Mouse (Mus musculus) macrophage (primary cell): Measurements from ENCODE around the gene Inpp5f. TPM values are rescaled to one million over a fixed set of nuclear protein-coding genes. Genes with fewer than 3 reads are reported as not detected.
"Not testable (repeated sequence)": the region's sequence is repeated elsewhere in the genome, so short reads cannot be mapped to it uniquely, and the experiment has no call there.

ENCODE experiments used
- H3K27ac ChIP-seq: fragments of 350-480 bp; formaldehyde crosslinking; 2 replicates; pipeline ENCODE4 v1.9.0; 2021
- H3K36me3 ChIP-seq: fragments of 350-480 bp; formaldehyde crosslinking; 2 replicates; pipeline ENCODE4 v1.9.0; 2021; ENCODE audit errors: inconsistent target
- H3K4me3 ChIP-seq: fragments of 350-480 bp; formaldehyde crosslinking; 2 replicates; pipeline ENCODE4 v1.9.0; 2021; ENCODE audit errors: inconsistent target
- H3K79me2 ChIP-seq: fragments of 350-480 bp; formaldehyde crosslinking; 2 replicates; pipeline ENCODE4 v1.9.0; 2021; ENCODE audit errors: inconsistent target
- WGBS: methylation state at CpG from one replicate; pipeline ENCODE4 v1.1.7; 2026; ENCODE audit warnings: inconsistent platforms; ENCODE audit not compliant: missing documents; 5-methylcytosine and 5-hydroxymethylcytosine counted together
- polyA plus RNA-seq: library from polyadenylated mRNA; stranded (reverse); fragments of 250-400 nt; gene quantifications from 3 replicates; pipeline ENCODE4 v1.2.4, GENCODE M21; 2018; ENCODE audit warnings: inconsistent platforms
- total RNA-seq, 78 experiments: library from RNA; depleted of rRNA; stranded (reverse); fragments of 250-400 nt; gene quantifications; 1 replicate in 9 of 78; 2 replicates in 24 of 78; 3 replicates in 43 of 78; 4 replicates in 2 of 78; pipeline ENCODE4 v1.2.4; 2018; ENCODE audit warnings: inconsistent platforms in 56 of 78

The Inpp5f gene
- total RNA-seq (2018; cell fraction: chromatin; rRNA removed): 10 to 100 TPM in 23 of 26 experiments, 1 to 10 TPM in 3; 5.7 to 75.4 (median 44.8) TPM
- total RNA-seq (2018; cell fraction: cytosol; rRNA removed): 10 to 100 TPM in 23 of 26 experiments, 1 to 10 TPM in 3; 7.5 to 18.9 (median 13.6) TPM
- total RNA-seq (2018; cell fraction: nucleus; rRNA removed): 10 to 100 TPM in 24 of 26 experiments, 1 to 10 TPM in 2; 5.5 to 46.5 (median 25.7) TPM
- 12.0 to 19.5 TPM (median 18.5 TPM) in 3 replicates for polyA plus RNA-seq

- peak within 1 kb of the TSS; percentile 52 for H3K4me3 ChIP-seq
- H3K27ac ChIP-seq: peak within 1 kb of the TSS; percentile 46
- H3K36me3 ChIP-seq: no peaks in the 10 kb centered on the region
- 2% methylated on average over 62 of the region's 68 CpGs for WGBS
- H3K79me2 ChIP-seq: peaks cover 37% of the 10 kb centered on the region
Measured at GRCm38 (mm10) chr7:128610897-128611798, at the start of gene Inpp5f. Gene Inpp5f (plus strand): TSS chr7:128611328.

DNA sequence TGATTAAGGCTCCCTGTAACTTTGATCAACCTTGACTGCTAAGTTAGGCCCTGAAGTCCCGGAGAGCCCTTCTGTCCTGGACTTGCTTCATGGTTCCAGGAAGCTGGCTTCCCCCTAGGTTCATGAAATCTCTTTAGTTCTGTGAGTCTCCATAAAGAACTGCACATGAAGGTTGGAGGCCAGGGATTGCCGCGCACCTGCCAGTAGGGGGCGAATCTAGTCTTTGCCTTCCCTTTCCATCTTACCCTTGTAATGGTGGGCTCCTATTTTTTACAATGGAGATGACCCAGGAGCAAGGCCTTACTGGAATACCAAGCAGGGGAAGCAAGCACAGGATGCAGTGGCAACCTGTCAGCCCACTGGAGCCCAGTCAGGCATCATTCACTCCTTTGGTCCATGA is 47.8 kb upstream of the Inpp5f start:
- H3K36me3 ChIP-seq: no peaks in the 10 kb centered on the region
- no peak overlapping the region for H3K27ac ChIP-seq
- no peaks in the 10 kb centered on the region for H3K79me2 ChIP-seq
- WGBS: 38% methylated on average over 4 of the region's 4 CpGs
- no peak overlapping the region for H3K4me3 ChIP-seq

DNA sequence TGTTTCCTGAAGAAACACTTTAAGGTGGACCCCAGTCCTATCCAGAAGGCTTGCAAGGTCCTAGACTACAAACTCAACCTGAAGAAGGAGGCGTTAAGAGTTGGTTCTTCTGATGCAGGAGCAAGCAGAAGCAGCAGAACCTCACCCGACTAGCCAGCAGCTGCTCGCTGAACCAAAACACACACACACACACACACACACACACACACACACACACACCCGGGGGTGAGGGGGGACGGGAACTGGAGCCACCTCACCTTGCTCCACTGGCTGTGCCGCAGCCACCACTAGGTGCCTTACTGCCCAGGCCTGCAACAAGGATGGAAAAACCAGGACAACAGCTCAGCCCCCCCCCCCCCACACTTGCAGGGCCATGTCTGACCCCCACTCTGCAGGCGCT is 44.8 kb upstream of the Inpp5f start:
- no peaks in the 10 kb centered on the region for H3K36me3 ChIP-seq
- H3K27ac ChIP-seq: no peak overlapping the region
- WGBS: 98% methylated on average over 5 of the region's 7 CpGs
- no peak overlapping the region for H3K4me3 ChIP-seq
- H3K79me2 ChIP-seq: no peaks in the 10 kb centered on the region

DNA sequence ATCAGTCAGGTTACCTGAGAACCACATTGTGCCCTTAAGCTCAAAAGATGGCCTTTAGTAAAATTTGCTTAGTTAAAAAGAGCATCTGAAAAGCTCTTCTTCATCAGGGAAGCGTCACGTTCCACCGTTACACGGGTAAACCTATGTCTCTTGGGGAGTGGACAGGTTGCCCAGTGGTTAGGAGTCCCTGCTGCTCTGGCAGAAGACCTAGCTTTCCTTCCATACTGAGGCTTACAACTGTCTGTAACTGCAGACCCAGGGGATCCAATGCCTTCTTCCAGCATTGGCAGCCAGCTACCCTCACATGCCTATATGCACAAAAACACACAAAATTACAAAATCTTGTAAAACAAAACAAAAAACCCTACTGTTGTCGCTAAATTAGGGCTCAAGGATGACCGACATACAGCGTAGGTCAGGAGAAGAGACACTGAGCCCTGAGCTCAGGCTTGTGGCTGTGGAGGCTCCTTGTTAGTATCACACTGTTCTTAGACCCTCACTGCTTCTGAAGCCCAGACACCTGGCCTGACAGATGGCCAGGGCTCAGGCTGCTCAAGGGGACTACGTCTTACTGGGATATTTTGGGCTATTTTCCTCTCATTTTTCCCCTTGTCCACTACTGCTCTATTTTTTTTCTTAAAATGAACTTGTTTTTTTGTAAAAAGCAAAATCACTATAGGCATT is 43.4 kb upstream of the Inpp5f start:
- 97% methylated on average over 8 of the region's 8 CpGs for WGBS
- Histone ChIP-seq H3K4me3 (no peak overlapping the region), H3K79me2 (no peaks in the 10 kb centered on the region), H3K27ac (no peak overlapping the region), H3K36me3 (no peaks in the 10 kb centered on the region)

GRCm38 (mm10) chr7:128569429-128569828 is 41.7 kb upstream of the Inpp5f start:
- not testable (repeated sequence) for H3K79me2 ChIP-seq, H3K4me3 ChIP-seq, H3K27ac ChIP-seq, H3K36me3 ChIP-seq
- 90% methylated on average over 2 of the region's 2 CpGs for WGBS

DNA sequence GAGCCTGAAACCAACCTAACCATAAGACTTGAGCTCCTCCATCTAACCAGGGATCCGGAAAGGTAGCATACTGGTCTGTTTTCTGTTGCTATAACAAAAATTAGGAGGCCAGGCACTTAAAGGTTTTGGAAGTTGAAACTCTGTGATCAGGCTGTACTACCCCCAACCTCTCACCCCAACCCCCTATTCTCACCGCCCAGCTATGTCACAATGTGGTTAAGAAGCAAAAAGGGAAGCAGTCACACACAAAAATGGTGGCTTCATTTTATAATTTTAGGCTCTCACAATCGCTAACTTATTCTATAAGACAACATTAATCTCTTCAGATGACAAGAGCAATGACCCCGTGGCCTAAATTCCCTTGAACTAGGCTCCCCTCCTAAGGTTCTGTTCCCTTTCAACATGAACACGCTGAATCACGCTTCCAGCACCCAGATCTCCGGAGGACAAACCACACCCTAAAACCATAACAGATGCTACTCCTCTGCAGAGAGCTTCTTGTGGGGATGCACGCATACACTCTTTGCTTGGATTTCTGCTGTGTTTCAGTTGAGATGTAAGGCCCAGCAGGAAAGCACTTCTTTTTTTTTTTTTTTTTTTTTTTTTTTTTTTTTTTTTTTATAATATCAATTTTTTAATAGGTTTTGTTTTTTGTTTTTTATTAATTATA is 41.0 kb upstream of the Inpp5f start:
- Histone ChIP-seq H3K27ac (no peak overlapping the region), H3K36me3 (no peaks in the 10 kb centered on the region), H3K79me2 (no peaks in the 10 kb centered on the region), H3K4me3 (no peak overlapping the region)
- 30% methylated on average over 8 of the region's 8 CpGs for WGBS

DNA sequence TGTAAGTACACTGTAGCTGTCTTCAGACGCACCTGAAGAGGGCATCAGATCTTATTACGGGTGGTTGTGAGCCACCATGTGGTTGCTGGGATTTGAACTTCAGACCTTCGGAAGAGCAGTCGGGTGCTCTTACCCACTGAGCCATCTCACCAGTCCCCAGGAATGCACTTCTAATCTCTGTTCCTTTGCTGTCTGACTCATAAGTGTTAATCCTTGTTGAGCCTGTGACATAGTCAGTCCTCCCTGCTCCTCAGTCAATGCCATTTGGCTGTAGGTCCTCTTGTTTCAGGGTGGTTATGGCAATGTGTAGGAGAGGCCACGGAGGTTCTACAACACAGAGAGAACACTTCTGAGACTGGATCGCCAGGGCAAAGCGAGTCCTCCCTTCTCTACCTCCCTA is 40.5 kb upstream of the Inpp5f start:
- H3K27ac ChIP-seq, H3K79me2 ChIP-seq, H3K36me3 ChIP-seq, H3K4me3 ChIP-seq: not testable (repeated sequence)
- 92% methylated on average over 5 of the region's 7 CpGs for WGBS

DNA sequence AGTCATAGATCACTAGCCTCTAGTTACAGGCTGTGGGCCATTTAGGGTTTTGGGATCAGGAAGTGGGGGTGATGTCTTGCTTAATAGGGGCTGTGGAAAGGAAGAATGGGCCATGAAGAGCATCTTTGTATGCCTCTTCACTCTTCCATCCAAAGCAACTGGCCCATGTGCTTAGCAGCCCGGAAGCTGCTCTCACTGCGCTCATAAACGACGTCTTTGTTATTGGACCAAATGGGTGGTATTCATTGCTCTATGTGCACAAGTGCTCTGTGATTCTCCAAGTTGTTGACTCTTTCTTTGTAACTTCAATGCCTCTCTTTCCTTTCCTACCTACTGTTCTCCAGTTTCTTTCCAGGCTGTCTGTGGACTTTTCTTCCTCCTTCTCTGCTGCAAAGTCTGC is 39.1 kb upstream of the Inpp5f start:
- Histone ChIP-seq H3K4me3 (no peak overlapping the region), H3K36me3 (no peaks in the 10 kb centered on the region), H3K79me2 (no peaks in the 10 kb centered on the region), H3K27ac (no peak overlapping the region)
- WGBS: 85% methylated on average over 4 of the region's 4 CpGs

- Histone ChIP-seq H3K36me3 (no peaks in the 10 kb centered on the region), H3K4me3 (no peak overlapping the region), H3K79me2 (no peaks in the 10 kb centered on the region), H3K27ac (no peak overlapping the region)
- WGBS: 95% methylated on average over 5 of the region's 5 CpGs
Measured at GRCm38 (mm10) chr7:128575211-128575610, 35.9 kb upstream of the Inpp5f start.

GRCm38 (mm10) chr7:128575794-128576193 is 35.3 kb upstream of the Inpp5f start:
- H3K79me2 ChIP-seq: no peaks in the 10 kb centered on the region
- H3K27ac ChIP-seq: no peak overlapping the region
- 70% methylated on average over 2 of the region's 2 CpGs for WGBS
- H3K4me3 ChIP-seq: no peak overlapping the region
- no peaks in the 10 kb centered on the region for H3K36me3 ChIP-seq

DNA sequence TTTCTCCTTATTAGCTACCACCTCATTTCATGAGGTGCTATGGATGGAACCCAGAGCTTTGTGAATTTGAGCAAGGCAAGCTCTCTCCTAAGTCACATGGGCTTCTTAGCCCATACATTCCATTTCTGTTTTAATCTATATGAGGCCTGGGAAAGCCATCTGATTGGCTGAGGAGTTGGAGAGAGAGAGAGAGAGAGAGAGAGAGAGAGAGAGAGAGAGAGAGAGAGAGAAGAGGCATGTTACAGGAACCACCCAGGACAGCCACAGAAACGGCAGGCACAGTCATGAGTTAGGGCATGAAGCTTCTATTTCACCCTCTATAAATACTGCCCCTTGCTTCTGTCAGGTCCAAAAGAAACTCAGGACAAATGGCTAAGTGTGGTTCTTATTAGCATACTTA is 33.5 kb upstream of the Inpp5f start:
- H3K79me2 ChIP-seq: no peaks in the 10 kb centered on the region
- no peaks in the 10 kb centered on the region for H3K36me3 ChIP-seq
- H3K4me3 ChIP-seq: no peak overlapping the region
- WGBS: 46% methylated on average over 1 of the region's 1 CpGs
- H3K27ac ChIP-seq: no peak overlapping the region

- H3K36me3 ChIP-seq: no peaks in the 10 kb centered on the region
- 93% methylated on average over 10 of the region's 10 CpGs for WGBS
- H3K27ac ChIP-seq: no peak overlapping the region
- H3K79me2 ChIP-seq: no peaks in the 10 kb centered on the region
- no peak overlapping the region for H3K4me3 ChIP-seq
Measured at GRCm38 (mm10) chr7:128578199-128578945, 32.8 kb upstream of the Inpp5f start.

- Histone ChIP-seq H3K36me3 (no peaks in the 10 kb centered on the region), H3K79me2 (no peaks in the 10 kb centered on the region), H3K4me3 (no peak overlapping the region), H3K27ac (no peak overlapping the region)
- WGBS: 100% methylated on average over 2 of the region's 2 CpGs
Measured at GRCm38 (mm10) chr7:128579381-128579780, 31.7 kb upstream of the Inpp5f start.

- 98% methylated on average over 6 of the region's 6 CpGs for WGBS
- H3K27ac ChIP-seq: no peak overlapping the region
Measured at GRCm38 (mm10) chr7:128580318-128580717, 30.8 kb upstream of the Inpp5f start.

More at GRCm38 (mm10) chr7:128580318-128580717, 30.8 kb upstream of the Inpp5f start:
- no peak overlapping the region for H3K4me3 ChIP-seq
- no peaks in the 10 kb centered on the region for H3K79me2 ChIP-seq
- no peaks in the 10 kb centered on the region for H3K36me3 ChIP-seq
